Mouse (Mus musculus) heart, postnatal 0 days (tissue): ENCODE results near the gene Itgav. TPM values are rescaled to one million over a fixed set of nuclear protein-coding genes. Genes with fewer than 3 reads are reported as not detected.

Experiments used
- ATAC-seq: fragments of 200-750 bp; cut with Nextera tagmentation; 2 replicates; pipeline ENCODE4 v1.8.0; 2017; ENCODE audit warnings: low read depth, moderate number of reproducible peaks, moderate library complexity; ENCODE audit not compliant: insufficient read depth
- DNase-seq: peaks from one replicate; pipeline ENCODE4 v3.0.0-alpha.2; 2016; ENCODE audit warnings: low spot score
- H3K27ac ChIP-seq: fragments of 300-500 bp; sonication (generic); 2 replicates; pipeline ENCODE4 v1.5.1; 2014; ENCODE audit warnings: low read depth, mild to moderate bottlenecking
- H3K27me3 ChIP-seq: fragments of 300-500 bp; sonication (generic); 2 replicates; pipeline ENCODE4 v1.6.1; 2014; ENCODE audit warnings: low read length, mixed read lengths; ENCODE audit not compliant: control insufficient read depth, insufficient read depth
- H3K36me3 ChIP-seq: fragments of 300-500 bp; sonication (generic); replicated peaks from 2 replicates; pipeline ENCODE4 v1.6.1; 2014; ENCODE audit warnings: low read length, mixed read lengths; ENCODE audit not compliant: control insufficient read depth, insufficient read depth
- H3K4me1 ChIP-seq: fragments of 300-500 bp; sonication (generic); 2 replicates; pipeline ENCODE4 v1.6.1; 2014; ENCODE audit warnings: antibody characterized with exemption; ENCODE audit not compliant: control insufficient read depth, insufficient read depth
- H3K4me2 ChIP-seq: fragments of 300-500 bp; sonication (generic); 2 replicates; pipeline ENCODE4 v1.6.1; 2014; ENCODE audit warnings: low read depth, mild to moderate bottlenecking, low read length, moderate library complexity
- H3K4me3 ChIP-seq: fragments of 300-500 bp; sonication (generic); 2 replicates; pipeline ENCODE4 v1.5.1; 2014; ENCODE audit warnings: low read depth, low read length
- H3K9ac ChIP-seq: fragments of 300-500 bp; sonication (generic); replicated peaks from 2 replicates; pipeline ENCODE4 v1.6.1; 2014; ENCODE audit warnings: low read depth, low read length, mixed read lengths
- H3K9me3 ChIP-seq: fragments of 300-500 bp; sonication (generic); replicated peaks from 2 replicates; pipeline ENCODE4 v1.6.1; 2016; ENCODE audit warnings: low read length; ENCODE audit not compliant: control insufficient read depth
- CTCF ChIP-seq: IDR thresholded peaks from 2 replicates; pipeline ENCODE4 v1.5.1; 2016; ENCODE audit warnings: antibody characterized with exemption, control low read depth, low read depth
- EP300 ChIP-seq: IDR thresholded peaks from 2 replicates; pipeline ENCODE4 v1.6.1; 2016; ENCODE audit warnings: antibody characterized with exemption, low read depth
- WGBS: fragments of 180-500 bp; shearing (Covaris S2); extraction: QIAGEN DNeasy Blood & Tissue Kit; methylation state at CpG from one replicate; pipeline ENCODE4 v1.1.7; 2014; 5-methylcytosine and 5-hydroxymethylcytosine counted together
- polyA plus RNA-seq: library from polyadenylated mRNA; unstranded; fragments of >200 nt; fragmentation: Nextera tagmentation; extraction: Ambion mirVana; gene quantifications from 2 replicates; pipeline ENCODE4 v1.2.1, GENCODE M21; 2015
- total RNA-seq: library from RNA; depleted of rRNA; stranded (reverse); fragments of >200 nt; gene quantifications from 2 replicates; pipeline ENCODE4 v1.2.3, GENCODE M21; 2014; ENCODE audit warnings: low replicate concordance

Gene Itgav
- total and polyA plus RNA-seq, 2 experiments from 2014 or later, result 42.1 to 66.4 TPM

DNA sequence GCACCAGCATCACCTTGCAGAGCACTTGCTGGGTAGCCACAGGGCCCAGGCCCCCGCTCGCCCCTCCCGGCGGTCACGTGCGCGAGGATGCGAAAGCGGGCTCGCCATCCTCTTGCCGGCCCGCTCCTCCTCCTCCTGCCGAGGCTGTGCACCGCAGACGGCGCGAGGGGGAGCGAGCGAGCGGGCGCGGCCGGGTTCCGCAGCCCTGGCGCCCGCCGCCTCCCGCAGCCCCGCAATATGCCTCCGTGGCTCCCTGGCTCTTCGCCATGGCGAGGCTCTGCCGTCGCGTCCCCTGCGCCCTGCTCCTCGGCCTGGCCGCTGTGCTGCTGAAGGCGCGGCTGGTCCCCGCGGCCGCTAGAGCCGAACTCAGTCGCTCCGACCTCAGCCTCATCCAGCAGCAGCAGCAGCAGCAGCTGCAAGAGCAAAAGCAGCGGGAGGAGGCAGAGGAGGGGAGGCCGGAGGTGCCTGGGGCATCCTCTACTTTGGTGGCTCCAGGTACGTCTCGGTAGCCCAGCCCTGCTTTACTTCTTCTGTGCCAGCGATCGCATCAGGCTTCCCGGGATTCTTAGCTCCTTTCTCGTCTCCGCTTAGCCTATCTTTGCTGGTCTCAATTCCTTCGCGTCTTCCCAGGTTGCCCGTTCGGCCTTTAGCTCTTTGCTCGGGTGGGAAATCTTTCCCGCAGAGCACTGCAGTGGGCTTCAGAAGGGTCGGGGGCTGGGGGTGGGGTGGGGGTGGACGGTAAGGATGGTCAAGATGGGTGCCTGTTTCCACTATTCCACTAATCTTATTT lies 88.5 kb downstream of the Itgav start, which contains the start of gene Fam171b:
Gene Fam171b (plus strand): TSS at position 154 of the 790 bp plus-strand sequence.
- Histone ChIP-seq H3K36me3 (no peaks in the 10 kb centered on the region), H3K27ac (no peak within 1 kb of the TSS), H3K9ac (peak within 1 kb of the TSS; percentile 34; the same call in 1 of the 2 replicates), H3K4me3 (peak within 1 kb of the TSS; percentile 64), H3K4me2 (peak within 1 kb of the TSS; percentile 95), H3K9me3 (no peaks in the 10 kb centered on the region), H3K4me1 (peaks cover 5% of the 10 kb centered on the region; the same call in 1 of the 2 replicates), H3K27me3 (peaks cover 24% of the 10 kb centered on the region)
- under 1% methylated on average over 60 of the region's 63 CpGs for WGBS
- TF ChIP-seq CTCF (no peak), EP300 (no peak)
- ATAC-seq, result peak; percentile 81
- DNase-seq, result peak; percentile 21

DNA sequence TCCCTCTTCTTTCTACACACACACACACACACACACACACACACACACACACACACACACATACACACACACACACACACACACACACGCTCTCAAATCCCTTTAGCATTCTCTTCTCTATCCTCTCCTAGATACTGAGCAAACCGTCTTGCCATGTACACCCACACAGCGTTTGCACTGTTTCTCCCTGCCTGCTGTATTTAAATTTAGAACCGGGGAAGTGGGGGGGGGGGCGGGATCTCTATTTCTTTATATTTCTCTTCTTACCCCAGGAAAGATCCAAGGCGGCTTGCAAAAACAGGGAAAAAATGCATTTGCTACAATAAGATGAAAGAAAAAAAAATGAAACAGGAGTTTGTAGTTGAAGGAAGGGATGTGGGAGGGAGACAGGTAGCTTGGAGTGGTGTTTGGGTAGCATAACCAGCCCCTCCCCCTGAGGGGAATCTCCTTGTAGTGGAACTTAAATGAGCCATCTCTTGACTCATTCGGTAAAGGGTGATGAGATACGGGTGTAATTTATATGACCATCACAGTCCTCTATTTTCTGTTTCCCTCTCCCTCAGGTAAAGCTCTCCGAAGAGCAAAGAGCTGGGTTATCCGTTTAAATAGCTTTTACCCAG lies 89.2 kb downstream of the Itgav start:
- TF ChIP-seq EP300, result no peak
- no peak for TF ChIP-seq CTCF
- Histone ChIP-seq H3K9me3 (no peaks in the 10 kb centered on the region), H3K4me3 (peak overlapping the region; percentile 64), H3K27ac (no peak overlapping the region), H3K9ac (no peak overlapping the region), H3K27me3 (peaks cover 24% of the 10 kb centered on the region), H3K4me2 (peak overlapping the region; percentile 95), H3K36me3 (no peaks in the 10 kb centered on the region), H3K4me1 (peaks cover 5% of the 10 kb centered on the region; the same call in 1 of the 2 replicates)
- DNase-seq, result no peak
- no peak for ATAC-seq
- 16% methylated on average over 10 of the region's 10 CpGs for WGBS

DNA sequence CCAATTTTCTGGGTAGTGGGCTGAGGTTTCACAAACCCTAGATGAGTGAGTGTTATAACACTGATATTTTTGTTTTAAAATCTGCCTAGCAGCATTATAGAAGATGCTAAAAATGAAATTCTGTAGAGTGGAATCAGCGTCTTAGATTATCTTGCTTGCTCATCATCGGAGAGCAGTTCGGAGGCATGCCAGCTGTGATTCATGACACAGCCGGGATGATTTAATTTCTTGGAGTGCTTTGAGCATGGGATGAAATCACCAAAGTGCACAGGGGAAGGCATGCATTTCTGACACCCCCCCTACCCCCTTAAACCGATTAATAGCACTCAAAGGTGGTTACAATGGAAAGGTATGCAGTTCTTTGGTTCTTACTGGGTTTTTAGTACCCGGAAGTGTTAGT lies 89.8 kb downstream of the Itgav start:
- Histone ChIP-seq H3K9ac (no peak overlapping the region), H3K27me3 (peaks cover 24% of the 10 kb centered on the region), H3K36me3 (no peaks in the 10 kb centered on the region), H3K4me3 (no peak overlapping the region), H3K27ac (no peak overlapping the region), H3K9me3 (no peaks in the 10 kb centered on the region), H3K4me1 (peaks cover 5% of the 10 kb centered on the region; the same call in 1 of the 2 replicates), H3K4me2 (no peak overlapping the region)
- TF ChIP-seq CTCF (no peak), EP300 (no peak)
- ATAC-seq (no peak), DNase-seq (no peak)
- WGBS, result 53% methylated on average over 6 of the region's 6 CpGs

DNA sequence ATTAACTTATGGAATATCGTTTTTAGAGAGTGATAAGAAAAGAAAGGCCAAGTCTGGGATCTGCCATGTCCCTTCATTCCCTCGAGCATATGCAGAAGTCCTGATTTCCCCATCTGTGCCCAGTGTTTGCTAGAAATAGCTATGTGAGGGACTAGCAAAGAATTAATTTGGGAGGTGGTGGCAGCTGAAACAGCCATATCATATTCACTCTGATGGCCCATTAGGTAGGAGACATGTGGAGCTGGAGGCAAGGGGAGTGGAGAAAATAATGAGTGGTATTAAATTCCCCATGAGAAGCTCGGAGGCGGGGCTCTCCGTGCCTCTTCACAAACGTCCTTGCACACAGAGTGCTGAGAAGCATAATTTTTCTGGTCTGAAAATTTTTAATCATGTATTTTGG lies 92.0 kb downstream of the Itgav start:
- Histone ChIP-seq H3K36me3 (no peaks in the 10 kb centered on the region), H3K4me1 (peaks cover 5% of the 10 kb centered on the region; the same call in 1 of the 2 replicates), H3K4me2 (no peak overlapping the region), H3K9ac (no peak overlapping the region), H3K4me3 (no peak overlapping the region), H3K27me3 (peaks cover 24% of the 10 kb centered on the region), H3K9me3 (no peaks in the 10 kb centered on the region), H3K27ac (no peak overlapping the region)
- 72% methylated on average over 6 of the region's 6 CpGs for WGBS
- TF ChIP-seq EP300 (no peak), CTCF (no peak)
- ATAC-seq (no peak), DNase-seq (no peak)

DNA sequence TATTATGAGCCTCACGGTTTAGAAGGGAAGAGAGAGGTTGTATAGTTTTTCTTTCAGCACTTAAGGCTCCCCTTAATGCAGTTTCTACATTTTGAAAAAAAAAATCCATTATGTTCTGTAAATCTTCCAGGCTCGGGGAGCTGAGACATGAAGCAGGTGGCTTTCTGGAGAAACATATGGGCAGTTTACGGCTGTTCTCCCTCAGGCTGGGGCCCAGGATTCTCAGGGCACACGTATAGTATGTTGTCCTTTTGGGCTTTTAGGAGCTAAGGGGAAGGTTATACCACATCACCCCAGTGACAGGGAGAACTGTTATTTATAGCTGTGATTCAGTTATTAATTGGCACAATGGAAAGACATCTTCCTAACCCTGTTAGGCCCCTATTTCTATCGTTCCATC lies 101.0 kb downstream of the Itgav start:
- H3K4me3 ChIP-seq, result no peak overlapping the region
- WGBS, result 64% methylated on average over 5 of the region's 5 CpGs
- no peaks in the 10 kb centered on the region for H3K4me1 ChIP-seq
- ATAC-seq, result no peak
- H3K9ac ChIP-seq, result no peak overlapping the region
- no peak overlapping the region for H3K27ac ChIP-seq
- TF ChIP-seq CTCF (no peak), EP300 (no peak)
- no peaks in the 10 kb centered on the region for H3K9me3 ChIP-seq
- no peak for DNase-seq
- H3K27me3 ChIP-seq, result no peaks in the 10 kb centered on the region
- no peak overlapping the region for H3K4me2 ChIP-seq
- H3K36me3 ChIP-seq, result no peaks in the 10 kb centered on the region
